In genomic region chr13:45267906-45268305, GRCm38 (mm10) we compare ENCODE assay signal across 25 mouse cellular contexts.
DNase-seq lines count a peak whose midpoint lies in the region; ATAC-seq and TF ChIP-seq lines count a peak whose summit lies in the region.
"Had no signal": no experiment of that assay in that cellular context is flagged by ENCODE, and none has a peak within 500 bp of the region (broad histone marks: within the 10 kb centered on the region; RNA-seq: fewer than 3 reads in every experiment).

No protein-coding gene starts in this region.

- 93% methylated on average over 4 of the region's 4 CpGs for WGBS in heart, adult 2 months
- 51% methylated on average over 4 of the region's 4 CpGs for WGBS in midbrain, embryonic 13.5 days
- 38% methylated on average over 4 of the region's 4 CpGs for WGBS in midbrain, postnatal 0 days

- H3K4me1 ChIP-seq in heart, adult 2 months (ENCODE audit: control insufficient read depth, insufficient read depth, low read length): peaks cover 7% of the 10 kb centered on the region
- H3K4me1 ChIP-seq in midbrain, embryonic 13.5 days (replicated peaks): no peaks in the 10 kb centered on the region
- H3K4me1 ChIP-seq in midbrain, postnatal 0 days (ENCODE audit: insufficient read depth, low read length): peaks cover 3% of the 10 kb centered on the region; the same call in 1 of the 2 replicates
- H3K4me1 ChIP-seq: heart, embryonic 13.5 days had no signal

- ATAC-seq in midbrain, embryonic 13.5 days: peak; percentile 24; the same call in 1 of the 2 replicates
- no peak for ATAC-seq in midbrain, postnatal 0 days (ENCODE audit: low FRiP score)
- ATAC-seq: CD4-positive, CD25-positive, alpha-beta regulatory T cell, adult 4 months; forebrain, embryonic 16.5 days; hindbrain, postnatal 0 days; inflammation-experienced regulatory T-cells, adult 6 months had no signal

- intact Hi-C loops in heart, adult 2 months (cut with DNase I): loop anchor here (10.0 kb wide), 1 partner anchor 233 kb away; no protein-coding TSS in a partner anchor

- H3K79me2 ChIP-seq in heart, adult 2 months (replicated peaks; ENCODE audit: control insufficient read depth, insufficient read depth, low read length): no peaks in the 10 kb centered on the region

- no peaks in the 10 kb centered on the region for H3K9me3 ChIP-seq in midbrain, embryonic 13.5 days
- H3K9me3 ChIP-seq in midbrain, postnatal 0 days (ENCODE audit: low read length): no peaks in the 10 kb centered on the region
- H3K9me3 ChIP-seq: heart, embryonic 10.5 days; heart, embryonic 13.5 days had no signal

- TF ChIP-seq CTCF in heart, adult 2 months (IDR thresholded peaks at IDR 0.05): no peak
- no peak for TF ChIP-seq CTCF in midbrain, postnatal 0 days (IDR thresholded peaks at IDR 0.05)
- TF ChIP-seq CTCF in brain, embryonic 14.5 days (IDR thresholded peaks at IDR 0.05; ENCODE audit: borderline replicate concordance, extremely low read depth, insufficient read depth, insufficient read length): no peak

- no peak overlapping the region for H3K9ac ChIP-seq in heart, adult 2 months (ENCODE audit: low read depth, low read length)
- no peak overlapping the region for H3K9ac ChIP-seq in midbrain, embryonic 13.5 days (replicated peaks)
- no peak overlapping the region for H3K9ac ChIP-seq in midbrain, postnatal 0 days (replicated peaks; ENCODE audit: low read length, poor library complexity, severe bottlenecking)
- H3K9ac ChIP-seq: heart, embryonic 13.5 days; hindbrain, embryonic 14.5 days had no signal

- TF ChIP-seq POLR2A in heart, adult 2 months (IDR thresholded peaks at IDR 0.05; ENCODE audit: insufficient read depth, low read depth, low read length): no peak
- TF ChIP-seq POLR2A in brain, embryonic 14.5 days (IDR thresholded peaks at IDR 0.05; ENCODE audit: borderline replicate concordance, extremely low read depth, insufficient read depth, insufficient read length, poor library complexity, severe bottlenecking): no peak

- no peak for TF ChIP-seq EP300 in heart, adult 2 months (IDR thresholded peaks at IDR 0.05; ENCODE audit: insufficient read depth, low read depth, low read length)

- peaks cover 4% of the 10 kb centered on the region; the same call in 1 of the 2 replicates for H3K36me3 ChIP-seq in heart, adult 2 months (ENCODE audit: control insufficient read depth, insufficient read depth, low read length)
- H3K36me3 ChIP-seq in midbrain, embryonic 13.5 days: no peaks in the 10 kb centered on the region
- no peaks in the 10 kb centered on the region for H3K36me3 ChIP-seq in midbrain, postnatal 0 days (ENCODE audit: insufficient read depth, low read length)
- H3K36me3 ChIP-seq: heart, embryonic 10.5 days; heart, embryonic 13.5 days had no signal

- DNase-seq in heart, adult 2 months: no peak
- DNase-seq in heart, adult 8-10 months (ENCODE audit: low spot score): no peak
- no peak for DNase-seq in midbrain, postnatal 0 days (ENCODE audit: low spot score)
- peak; percentile 54 for DNase-seq in brain, adult 2 months (ENCODE audit: low read depth, low spot score)
- peak; percentile 67 for DNase-seq in brain, embryonic 14.5 days (ENCODE audit: low read depth)
- no peak for DNase-seq in left cerebral cortex, adult 11 months (ENCODE audit: low spot score)
- no peak for DNase-seq in adrenal gland, postnatal 14 days
- DNase-seq: adrenal gland, adult 2 months; adrenal gland, postnatal 25 days; cerebellum, adult 18-20 months; cerebellum, adult 9-10 months; cerebellum, postnatal 14 days; gastrocnemius, adult 2 months; gastrocnemius, postnatal 14 days; heart, adult 11 months; heart, postnatal 14 days; heart, postnatal 4 days had no signal

- no peak overlapping the region for H3K4me3 ChIP-seq in heart, adult 2 months
- no peak overlapping the region for H3K4me3 ChIP-seq in midbrain, embryonic 13.5 days (replicated peaks)
- H3K4me3 ChIP-seq in midbrain, postnatal 0 days (ENCODE audit: low read depth, low read length): no peak overlapping the region
- H3K4me3 ChIP-seq: gastrocnemius, adult 2 months; heart, embryonic 10.5 days; heart, embryonic 13.5 days had no signal

- peak overlapping the region; percentile 1; the same call in 1 of the 2 replicates for H3K27ac ChIP-seq in heart, adult 2 months
- H3K27ac ChIP-seq in midbrain, embryonic 13.5 days: 0 out of 2 replicates have a peak overlapping the region, but pooled peaks have one; percentile 5
- H3K27ac ChIP-seq in midbrain, postnatal 0 days (ENCODE audit: low read depth, low read length): no peak overlapping the region
- H3K27ac ChIP-seq: gastrocnemius, adult 2 months; heart, embryonic 10.5 days; heart, embryonic 13.5 days; hindbrain, embryonic 14.5 days; hindbrain, postnatal 0 days had no signal

- no peak overlapping the region for H3K4me2 ChIP-seq in midbrain, embryonic 13.5 days (replicated peaks)
- H3K4me2 ChIP-seq in midbrain, postnatal 0 days (ENCODE audit: low read depth, low read length, poor library complexity, severe bottlenecking): no peak overlapping the region
- H3K4me2 ChIP-seq: heart, embryonic 13.5 days; hindbrain, embryonic 14.5 days had no signal

- H3K27me3 ChIP-seq in heart, adult 2 months (ENCODE audit: control insufficient read depth, insufficient read depth, low read length): no peaks in the 10 kb centered on the region
- no peaks in the 10 kb centered on the region for H3K27me3 ChIP-seq in midbrain, embryonic 13.5 days
- H3K27me3 ChIP-seq in midbrain, postnatal 0 days (ENCODE audit: insufficient read depth, low read length): no peaks in the 10 kb centered on the region
- H3K27me3 ChIP-seq: heart, embryonic 13.5 days had no signal

Comparison
In these comparisons a context has a peak if more than half of its experiments do, and no peak if none do; other contexts are left out.
1. DNase-seq: peak in brain, adult 2 months (single experiment) and brain, embryonic 14.5 days (single experiment); none in heart, adult 2 months (0 of 2), heart, adult 8-10 months (single experiment), midbrain, postnatal 0 days (single experiment), left cerebral cortex, adult 11 months (single experiment) and adrenal gland, postnatal 14 days (single experiment).